Mouse (Mus musculus): ENCODE results near the gene Tbc1d10b.

The Tbc1d10b gene

GRCm38 (mm10) chr7:127162546-127162945, 45.7 kb downstream of the Tbc1d10b start:
- DNase-seq (ENCODE audit: low read depth): no peak

- DNase-seq (ENCODE audit: low read depth): no peak
These were observed 50.7 kb downstream of the Tbc1d10b start for GRCm38 (mm10) chr7:127157548-127157947.

- no peak for DNase-seq (ENCODE audit: low read depth)
These were observed 54.8 kb downstream of the Tbc1d10b start for GRCm38 (mm10) chr7:127153477-127153876.

- no peak for DNase-seq (ENCODE audit: low read depth)
These were observed 55.8 kb downstream of the Tbc1d10b start for GRCm38 (mm10) chr7:127152464-127152863.

GRCm38 (mm10) chr7:127147901-127148300, 60.4 kb downstream of the Tbc1d10b start:
- no peak for DNase-seq (ENCODE audit: low read depth)

All from induced T-regulatory cell, adult 2 months (primary cell).